Mouse (Mus musculus): Measurements from ENCODE around the gene Setdb1. TPM values are rescaled to one million over a fixed set of nuclear protein-coding genes. Genes with fewer than 3 reads are reported as not detected.
"Not testable (repeated sequence)": the region's sequence is repeated elsewhere in the genome, so short reads cannot be mapped to it uniquely, and the experiment has no call there.

The Setdb1 gene
- polyA plus RNA-seq, 1 experiment from 2014 or later = 15.9 TPM

DNA sequence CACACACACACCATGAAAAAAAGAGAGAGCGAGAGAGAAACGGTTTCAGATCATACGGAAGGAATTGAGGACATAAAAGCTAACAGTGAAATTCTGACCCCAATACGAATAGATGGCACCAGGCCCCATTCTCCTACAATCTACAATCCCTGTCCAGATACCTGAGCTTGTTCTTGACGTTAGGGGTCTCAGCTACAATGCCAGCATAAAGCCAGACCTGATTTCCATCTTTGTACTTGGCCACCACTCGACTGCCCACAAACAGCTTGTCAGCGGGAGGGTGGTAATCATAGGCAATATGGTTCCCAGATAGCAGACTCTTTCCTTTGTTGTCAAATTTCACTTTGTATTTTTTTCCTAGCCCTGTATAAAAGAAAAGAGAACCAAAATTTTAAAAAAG is 10.5 kb downstream of the Setdb1 start:
- WGBS (ENCODE audit: insufficient replicate concordance) = 87% methylated on average over 7 of the region's 7 CpGs
- DNase-seq (no peak), ATAC-seq (ENCODE audit: low read depth) (no peak)
- H3K4me1 ChIP-seq (replicated peaks) = no peaks in the 10 kb centered on the region
- no peak overlapping the region for H3K4me3 ChIP-seq (replicated peaks)
- H3K9me3 ChIP-seq (replicated peaks) = no peaks in the 10 kb centered on the region
- H3K27me3 ChIP-seq = no peaks in the 10 kb centered on the region
- no peak overlapping the region for H3K9ac ChIP-seq
- no peak overlapping the region for H3K27ac ChIP-seq
- no peak overlapping the region for H3K4me2 ChIP-seq
- peaks cover 81% of the 10 kb centered on the region for H3K36me3 ChIP-seq

DNA sequence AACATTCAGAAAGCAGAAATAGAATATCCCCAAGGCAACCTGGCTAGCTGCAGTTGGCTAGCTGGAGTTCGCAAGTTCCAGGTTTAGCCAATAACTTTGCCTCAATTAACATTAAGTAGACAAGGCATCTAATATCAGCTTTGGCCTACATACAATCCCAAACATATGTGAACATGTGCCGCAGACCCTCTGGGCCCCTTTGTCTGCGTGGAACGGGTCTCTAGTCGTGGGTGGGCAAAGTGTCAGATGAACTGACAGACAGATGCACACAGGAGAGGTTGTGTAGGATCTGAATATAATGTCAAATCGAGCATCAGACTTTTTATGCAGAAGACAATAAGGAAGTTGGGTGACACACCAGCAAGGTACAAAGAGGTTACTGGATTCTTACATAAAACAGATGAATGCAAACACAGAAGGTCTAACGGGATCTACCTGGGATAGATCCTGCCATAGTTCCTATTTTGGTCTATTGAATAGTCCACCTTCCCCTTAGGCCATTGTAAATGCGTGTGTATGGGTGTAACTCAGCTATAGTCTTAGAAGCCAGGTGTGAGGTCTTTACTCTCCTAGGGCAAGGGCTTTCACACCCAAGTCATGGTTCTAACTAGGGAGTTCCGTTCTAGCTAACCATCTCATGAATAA is 13.5 kb downstream of the Setdb1 start:
- not testable (repeated sequence) for H3K4me1 ChIP-seq (replicated peaks); H3K27ac ChIP-seq; DNase-seq; H3K9ac ChIP-seq; H3K9me3 ChIP-seq (replicated peaks); H3K27me3 ChIP-seq; ATAC-seq (ENCODE audit: low read depth); H3K4me2 ChIP-seq; H3K4me3 ChIP-seq (replicated peaks)
- H3K36me3 ChIP-seq = peaks cover 91% of the 10 kb centered on the region
- WGBS (ENCODE audit: insufficient replicate concordance) = 87% methylated on average over 9 of the region's 9 CpGs

DNA sequence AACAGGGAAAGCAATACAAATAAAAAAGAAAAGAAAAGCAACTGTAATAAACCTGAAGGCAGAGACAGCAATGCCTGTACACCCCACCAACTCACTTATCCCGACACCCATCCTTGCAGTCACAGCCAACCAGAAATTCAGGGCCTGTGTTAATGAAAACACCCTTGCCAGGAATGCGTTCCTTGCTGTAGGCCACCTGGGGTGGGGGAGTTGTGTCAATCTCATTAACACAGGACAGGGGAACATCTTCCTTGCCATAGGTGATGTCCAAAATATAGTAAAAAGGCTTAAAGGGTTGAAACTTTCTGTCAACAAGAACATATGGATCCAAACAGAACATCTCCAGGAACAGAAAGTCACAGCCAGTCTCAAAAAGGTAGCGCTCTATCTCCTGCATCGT is 18.8 kb downstream of the Setdb1 start:
- ATAC-seq (ENCODE audit: low read depth) (no peak), DNase-seq (no peak)
- no peak overlapping the region for H3K9ac ChIP-seq
- no peaks in the 10 kb centered on the region for H3K27me3 ChIP-seq
- no peak overlapping the region for H3K4me3 ChIP-seq (replicated peaks)
- H3K4me1 ChIP-seq (replicated peaks) = no peaks in the 10 kb centered on the region
- H3K9me3 ChIP-seq (replicated peaks) = no peaks in the 10 kb centered on the region
- H3K36me3 ChIP-seq = peaks cover 94% of the 10 kb centered on the region
- WGBS (ENCODE audit: insufficient replicate concordance) = 85% methylated on average over 4 of the region's 4 CpGs
- no peak overlapping the region for H3K4me2 ChIP-seq
- H3K27ac ChIP-seq = no peak overlapping the region

DNA sequence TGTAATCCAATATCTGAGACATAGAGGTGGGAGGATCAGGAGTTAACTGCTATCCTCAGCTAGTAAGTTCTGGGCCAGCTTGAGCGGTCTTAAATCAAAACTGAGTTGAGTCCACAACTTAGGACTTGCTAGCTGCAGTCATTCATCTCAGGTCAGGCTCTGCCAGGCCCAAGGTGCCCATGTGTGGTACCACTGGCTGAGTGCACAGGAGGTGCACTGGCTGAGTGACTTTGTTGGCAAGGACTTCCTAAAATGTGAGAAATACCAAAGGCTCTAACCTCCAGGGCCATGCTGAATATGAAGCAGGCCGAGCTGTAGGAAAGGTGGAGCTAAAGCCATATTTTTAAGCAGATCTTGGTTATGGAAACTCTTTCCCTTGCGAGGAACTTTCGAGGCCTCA is 19.7 kb downstream of the Setdb1 start:
- no peaks in the 10 kb centered on the region for H3K4me1 ChIP-seq (replicated peaks)
- 84% methylated on average over 4 of the region's 4 CpGs for WGBS (ENCODE audit: insufficient replicate concordance)
- H3K27me3 ChIP-seq = no peaks in the 10 kb centered on the region
- no peak for DNase-seq
- H3K9me3 ChIP-seq (replicated peaks) = no peaks in the 10 kb centered on the region
- H3K4me2 ChIP-seq = no peak overlapping the region
- no peak overlapping the region for H3K4me3 ChIP-seq (replicated peaks)
- peaks cover 94% of the 10 kb centered on the region for H3K36me3 ChIP-seq
- H3K27ac ChIP-seq = no peak overlapping the region
- no peak overlapping the region for H3K9ac ChIP-seq
- ATAC-seq (ENCODE audit: low read depth) = no peak

DNA sequence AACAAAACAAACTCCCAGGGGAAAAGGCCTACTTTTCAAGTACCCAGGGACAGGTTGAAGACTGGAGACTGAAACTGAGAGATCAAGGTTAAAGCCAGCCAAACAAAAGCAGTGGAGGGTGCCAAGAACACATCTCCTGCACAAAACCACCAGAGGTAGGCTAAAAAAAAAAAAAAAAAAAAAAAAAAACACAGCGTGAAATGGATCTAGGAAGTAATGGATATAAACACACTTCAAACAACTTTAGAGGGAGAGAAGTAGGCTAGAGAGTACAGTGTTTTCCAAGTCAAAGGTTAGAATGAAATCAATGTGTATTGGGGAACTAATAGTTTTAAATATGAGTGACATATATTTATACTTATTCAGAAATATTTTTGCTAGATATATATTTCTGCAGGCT is 25.5 kb downstream of the Setdb1 start:
- no peak for ATAC-seq (ENCODE audit: low read depth)
- DNase-seq = no peak
- peaks cover 85% of the 10 kb centered on the region for H3K36me3 ChIP-seq

DNA sequence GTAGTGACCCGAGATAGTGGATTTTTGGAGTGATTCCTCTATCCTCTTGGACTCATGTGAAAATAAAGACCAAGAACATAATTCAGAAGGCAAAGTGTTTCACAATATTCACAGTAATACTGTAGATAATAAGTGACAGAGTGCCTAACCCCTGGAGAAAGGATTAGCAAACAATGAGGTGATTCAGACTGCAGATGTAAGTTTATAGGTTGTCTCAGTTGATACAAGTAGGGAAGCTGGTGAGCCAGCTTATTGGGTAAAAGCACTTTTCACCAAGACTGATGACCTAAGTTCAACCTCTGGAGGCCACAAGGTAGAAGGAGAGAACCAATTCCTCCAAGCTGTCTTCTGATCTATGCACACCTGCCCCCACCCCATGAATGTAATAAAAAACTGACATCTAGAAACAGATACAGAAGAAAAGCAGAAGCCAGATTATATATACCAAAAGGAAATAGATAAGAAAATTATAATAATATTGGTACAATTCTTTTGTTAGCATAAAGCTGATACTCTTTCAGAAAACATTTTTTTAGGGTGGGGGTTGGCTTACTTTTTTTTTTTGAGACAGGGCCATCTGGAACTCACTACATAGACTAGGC is 28.1 kb downstream of the Setdb1 start:
- Histone ChIP-seq H3K36me3 (peaks cover 91% of the 10 kb centered on the region), H3K27me3 (no peaks in the 10 kb centered on the region), H3K4me2 (no peak overlapping the region), H3K9me3 (replicated peaks) (no peaks in the 10 kb centered on the region), H3K4me3 (replicated peaks) (no peak overlapping the region), H3K9ac (no peak overlapping the region), H3K4me1 (replicated peaks) (0 out of 2 replicates have a peak, but pooled peaks cover under 1% of the 10 kb centered on the region), H3K27ac (no peak overlapping the region)
- DNase-seq = no peak
- WGBS (ENCODE audit: insufficient replicate concordance) = 68% methylated on average over 1 of the region's 1 CpGs
- ATAC-seq (ENCODE audit: low read depth) = no peak

More for the DNA sequence above, 25.5 kb downstream of the Setdb1 start:
- Histone ChIP-seq H3K4me3 (replicated peaks) (no peak overlapping the region), H3K27ac (no peak overlapping the region), H3K9ac (no peak overlapping the region), H3K9me3 (replicated peaks) (no peaks in the 10 kb centered on the region), H3K27me3 (no peaks in the 10 kb centered on the region), H3K4me1 (replicated peaks) (no peaks in the 10 kb centered on the region), H3K4me2 (no peak overlapping the region)
- WGBS (ENCODE audit: insufficient replicate concordance) = 67% methylated on average over 1 of the region's 1 CpGs

DNA sequence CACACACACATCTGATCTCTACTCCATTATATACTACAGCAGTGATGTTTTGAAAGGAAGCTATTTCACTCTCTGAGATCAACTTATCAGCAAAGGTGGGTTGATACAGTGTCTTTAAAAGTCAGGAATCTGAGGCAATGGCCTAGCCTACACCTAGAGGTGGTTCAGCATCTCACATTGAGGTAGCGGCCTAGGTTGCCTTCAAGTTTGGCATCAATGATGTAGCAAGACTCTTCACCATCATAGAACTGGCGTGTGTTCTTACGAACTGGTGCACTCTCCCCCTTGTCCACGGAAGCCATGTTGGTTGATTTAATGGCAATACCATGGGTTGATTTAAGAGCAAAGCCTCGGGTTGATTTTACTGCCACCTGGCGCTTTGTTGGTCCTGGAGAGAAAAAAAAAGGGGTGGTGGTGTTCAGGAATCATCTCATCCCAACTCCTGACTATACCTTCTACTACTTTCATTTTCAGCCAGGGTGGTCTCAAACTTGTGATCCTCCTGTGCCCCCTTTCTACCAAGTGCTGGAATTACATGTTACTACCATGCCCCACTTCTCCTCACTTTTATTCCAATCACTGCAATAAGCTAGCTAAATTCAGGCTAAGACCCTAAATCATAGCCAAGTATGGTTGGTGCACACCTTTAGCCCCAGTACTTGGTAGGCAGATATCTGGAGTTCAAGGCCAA is 32.4 kb downstream of the Setdb1 start:
- H3K9me3 ChIP-seq (replicated peaks) = no peaks in the 10 kb centered on the region
- ATAC-seq (ENCODE audit: low read depth) = no peak

DNA sequence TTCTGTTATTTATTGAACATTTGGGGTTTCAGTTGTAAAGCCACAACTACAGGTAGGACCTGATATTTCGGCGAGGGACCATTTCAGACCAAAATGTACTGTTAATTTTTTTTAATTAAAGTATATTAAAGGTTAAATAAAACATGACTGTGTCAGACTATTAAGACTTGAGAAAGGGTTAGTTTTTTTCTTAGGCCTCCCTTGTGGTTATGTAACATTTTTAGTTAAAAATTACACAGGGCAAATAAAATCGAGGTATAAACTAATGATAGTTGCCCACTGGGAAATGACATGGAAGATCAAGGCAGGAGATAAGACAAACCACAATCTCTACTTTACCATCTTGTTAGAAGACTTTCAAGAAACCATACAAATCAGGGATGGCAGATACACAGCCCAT is 33.6 kb downstream of the Setdb1 start:
- Histone ChIP-seq H3K9ac (no peak overlapping the region), H3K36me3 (peaks cover 97% of the 10 kb centered on the region), H3K9me3 (replicated peaks) (no peaks in the 10 kb centered on the region), H3K4me3 (replicated peaks) (no peak overlapping the region), H3K27ac (peak overlapping the region; percentile 64), H3K4me1 (replicated peaks) (peaks cover 33% of the 10 kb centered on the region), H3K4me2 (no peak overlapping the region), H3K27me3 (no peaks in the 10 kb centered on the region)
- ATAC-seq (ENCODE audit: low read depth) = no peak
- WGBS (ENCODE audit: insufficient replicate concordance) = 64% methylated on average over 3 of the region's 3 CpGs
- DNase-seq = no peak

More for the DNA sequence above, 32.4 kb downstream of the Setdb1 start:
- peaks cover 21% of the 10 kb centered on the region for H3K4me1 ChIP-seq (replicated peaks)
- no peak overlapping the region for H3K9ac ChIP-seq
- DNase-seq = no peak
- no peak overlapping the region for H3K27ac ChIP-seq
- no peaks in the 10 kb centered on the region for H3K27me3 ChIP-seq
- 80% methylated on average over 6 of the region's 6 CpGs for WGBS (ENCODE audit: insufficient replicate concordance)
- H3K4me2 ChIP-seq = no peak overlapping the region
- H3K36me3 ChIP-seq = peaks cover 94% of the 10 kb centered on the region
- no peak overlapping the region for H3K4me3 ChIP-seq (replicated peaks)

DNA sequence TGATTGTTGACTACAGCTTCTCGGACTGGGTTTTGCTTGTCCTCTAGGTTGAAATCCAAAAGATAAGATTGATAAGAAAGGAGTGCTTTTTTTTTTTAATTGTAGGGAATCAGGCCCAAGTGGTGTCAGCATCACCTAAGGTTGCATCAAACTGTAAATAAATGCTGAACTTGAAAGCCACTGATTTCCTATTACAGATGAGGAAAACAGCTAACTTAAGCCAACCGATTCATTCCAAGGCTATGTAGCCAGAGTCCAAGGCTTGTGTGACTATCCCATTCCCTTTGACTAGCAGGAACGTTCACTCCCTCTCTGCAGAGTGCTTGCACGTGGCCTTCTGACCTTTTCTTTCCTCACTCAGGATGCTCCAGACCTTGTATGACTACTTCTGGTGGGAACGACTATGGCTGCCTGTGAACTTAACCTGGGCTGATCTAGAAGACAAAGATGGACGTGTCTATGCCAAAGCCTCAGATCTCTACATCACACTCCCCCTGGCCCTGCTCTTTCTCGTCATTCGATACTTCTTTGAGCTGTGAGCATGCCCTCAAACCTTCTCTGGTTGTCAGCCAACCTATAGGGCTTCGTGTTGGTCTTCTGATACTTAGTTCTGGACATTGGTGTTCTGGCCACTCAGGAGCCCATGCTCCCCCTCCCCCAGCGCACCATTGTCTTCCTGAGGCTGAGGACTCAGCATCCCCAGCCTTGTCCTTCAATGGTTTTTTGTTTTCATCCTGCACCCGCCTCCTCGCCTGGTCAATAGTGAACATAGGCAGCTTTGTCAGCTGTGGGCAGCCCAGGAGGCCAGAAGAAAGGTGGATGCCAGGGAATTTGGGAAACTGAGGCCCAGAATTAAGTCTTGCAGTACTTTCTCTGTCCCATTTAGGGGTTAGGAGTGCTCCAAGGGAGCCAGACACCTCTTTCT is 37.0 kb downstream of the Setdb1 start:
- Histone ChIP-seq H3K9me3 (replicated peaks) (no peaks in the 10 kb centered on the region), H3K27me3 (no peaks in the 10 kb centered on the region), H3K4me1 (replicated peaks) (peaks cover 59% of the 10 kb centered on the region), H3K27ac (no peak overlapping the region), H3K36me3 (peaks cover 70% of the 10 kb centered on the region), H3K4me3 (replicated peaks) (no peak overlapping the region), H3K9ac (no peak overlapping the region), H3K4me2 (no peak overlapping the region)
- WGBS (ENCODE audit: insufficient replicate concordance) = 74% methylated on average over 12 of the region's 12 CpGs
- ATAC-seq (ENCODE audit: low read depth) = no peak
- DNase-seq = no peak

DNA sequence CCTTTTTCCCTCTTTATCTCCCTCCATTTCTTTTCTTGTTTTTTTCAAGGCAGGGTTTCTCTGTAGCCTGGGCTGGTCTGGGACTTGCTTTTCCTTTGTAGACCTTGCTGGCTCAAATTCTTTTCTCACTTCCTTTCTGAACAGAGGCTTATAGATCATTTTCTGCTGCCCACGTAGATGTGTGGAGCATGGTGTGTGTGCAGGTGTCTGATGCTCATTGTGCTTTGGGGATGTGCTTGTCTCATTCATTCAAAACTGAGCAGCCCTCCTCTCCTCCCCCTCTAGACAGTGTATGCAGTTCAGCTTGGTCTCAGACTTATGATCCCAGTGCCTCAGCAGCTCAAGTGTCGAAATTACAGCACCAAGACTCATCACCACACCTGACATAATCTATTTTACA is 37.9 kb downstream of the Setdb1 start:
- H3K4me2 ChIP-seq = peak overlapping the region; percentile 51
- no peaks in the 10 kb centered on the region for H3K9me3 ChIP-seq (replicated peaks)
- H3K4me1 ChIP-seq (replicated peaks) = peaks cover 67% of the 10 kb centered on the region
- DNase-seq = no peak
- peaks cover 62% of the 10 kb centered on the region for H3K36me3 ChIP-seq
- peak overlapping the region; percentile 79 for H3K27ac ChIP-seq
- ATAC-seq (ENCODE audit: low read depth) = no peak
- peak overlapping the region; percentile 22 for H3K4me3 ChIP-seq (replicated peaks)
- WGBS (ENCODE audit: insufficient replicate concordance) = 68% methylated on average over 2 of the region's 2 CpGs
- H3K9ac ChIP-seq = peak overlapping the region; percentile 50
- H3K27me3 ChIP-seq = no peaks in the 10 kb centered on the region

DNA sequence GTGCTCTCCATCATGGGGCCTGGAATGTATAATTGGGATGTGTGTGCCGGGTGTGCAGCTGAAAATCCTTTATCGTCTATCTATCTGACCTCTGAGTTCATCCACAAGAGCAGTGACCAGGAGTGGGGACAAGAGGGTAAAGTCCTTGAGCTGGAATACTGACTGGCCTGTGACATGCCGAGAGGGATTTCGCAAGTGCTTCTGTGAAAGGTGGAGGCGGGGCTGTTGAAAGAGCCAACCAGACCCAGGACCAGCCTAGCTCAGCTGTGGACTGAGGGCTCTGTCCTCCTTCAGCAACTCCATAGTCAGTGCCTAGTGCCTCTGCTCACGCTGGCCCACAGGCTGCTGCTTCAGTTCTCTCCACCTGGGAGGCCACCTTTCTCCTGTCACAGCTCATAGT is 38.5 kb downstream of the Setdb1 start:
- WGBS (ENCODE audit: insufficient replicate concordance) = 63% methylated on average over 6 of the region's 6 CpGs
- Histone ChIP-seq H3K9ac (peak overlapping the region; percentile 50), H3K9me3 (replicated peaks) (no peaks in the 10 kb centered on the region), H3K4me3 (replicated peaks) (peak overlapping the region; percentile 22), H3K27ac (peak overlapping the region; percentile 79), H3K4me1 (replicated peaks) (peaks cover 68% of the 10 kb centered on the region), H3K27me3 (no peaks in the 10 kb centered on the region), H3K36me3 (peaks cover 56% of the 10 kb centered on the region), H3K4me2 (peak overlapping the region; percentile 51)
- DNase-seq (no peak), ATAC-seq (ENCODE audit: low read depth) (peak; percentile 7; the same call in 1 of the 2 replicates)

All from liver, embryonic 13.5 days (tissue).